Mouse (Mus musculus): ENCODE measurements around the gene Egln2.
A peak's percentile ranks its signal among the peaks of the same experiment; 100 is the strongest.

DNA sequence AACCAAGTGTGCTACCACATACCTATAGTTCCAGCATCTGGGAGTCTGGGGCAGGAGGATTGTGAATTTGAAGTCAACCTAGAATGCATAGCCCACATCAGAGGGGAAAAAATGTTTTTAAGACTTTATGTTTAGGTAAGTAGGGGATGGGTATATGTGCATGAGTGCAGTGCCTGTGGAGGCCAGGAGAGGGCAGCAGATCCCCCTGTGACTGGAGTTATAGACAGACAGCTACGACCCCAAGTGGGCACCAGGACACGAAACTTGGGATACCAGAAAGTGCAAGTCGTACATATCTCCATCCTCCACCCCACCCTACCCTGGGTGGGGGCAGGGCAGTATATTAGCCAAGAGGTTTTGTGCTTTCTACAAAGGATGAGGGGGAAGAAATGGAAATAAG lies 18.4 kb upstream of the Egln2 start:
- TF ChIP-seq E2F4 (IDR thresholded peaks at IDR 0.05; ENCODE audit: borderline replicate concordance, low read depth, low read length), result no peak
- no peak for TF ChIP-seq GABPA (IDR thresholded peaks at IDR 0.05; ENCODE audit: low read depth, low read length)
- no peak for TF ChIP-seq KAT2A (conservative IDR thresholded peaks at IDR 0.05; ENCODE audit: low read depth, low read length)
- peak; percentile 72 to 97 (median 82) for TF ChIP-seq CTCF (IDR thresholded peaks at IDR 0.05 in 2 of 3, conservative IDR thresholded peaks at IDR 0.05 in 1 of 3; ENCODE audit: control insufficient read depth in 1 of 3, insufficient read depth in 1 of 3, low read depth in 2 of 3, low read length in 3 of 3, poor library complexity in 1 of 3, severe bottlenecking in 1 of 3)
- no peak for TF ChIP-seq EP300 (IDR thresholded peaks at IDR 0.05; ENCODE audit: low read depth in 1 of 2, low read length in 2 of 2)
- TF ChIP-seq MAX (IDR thresholded peaks at IDR 0.05; ENCODE audit: low read length), result no peak
- no peak for TF ChIP-seq ETS1 (IDR thresholded peaks at IDR 0.05; ENCODE audit: low read depth, low read length)
- TF ChIP-seq ZMIZ1 (IDR thresholded peaks at IDR 0.05; ENCODE audit: low read depth, low read length), result no peak
- TF ChIP-seq ZC3H11A (IDR thresholded peaks at IDR 0.05; ENCODE audit: low read depth, low read length), result no peak; the same call in 1 of the 2 replicates
- no peak; a peak in 1 of 4 replicates for TF ChIP-seq POLR2A (IDR thresholded peaks at IDR 0.05; ENCODE audit: control insufficient read depth in 1 of 2, insufficient read depth in 1 of 2, low read depth in 1 of 2, low read length in 2 of 2, poor library complexity in 1 of 2)
- TF ChIP-seq MXI1 (IDR thresholded peaks at IDR 0.05; ENCODE audit: low read depth, low read length), result no peak
